Mouse (Mus musculus): ENCODE data around the gene Gm10203.

DNA sequence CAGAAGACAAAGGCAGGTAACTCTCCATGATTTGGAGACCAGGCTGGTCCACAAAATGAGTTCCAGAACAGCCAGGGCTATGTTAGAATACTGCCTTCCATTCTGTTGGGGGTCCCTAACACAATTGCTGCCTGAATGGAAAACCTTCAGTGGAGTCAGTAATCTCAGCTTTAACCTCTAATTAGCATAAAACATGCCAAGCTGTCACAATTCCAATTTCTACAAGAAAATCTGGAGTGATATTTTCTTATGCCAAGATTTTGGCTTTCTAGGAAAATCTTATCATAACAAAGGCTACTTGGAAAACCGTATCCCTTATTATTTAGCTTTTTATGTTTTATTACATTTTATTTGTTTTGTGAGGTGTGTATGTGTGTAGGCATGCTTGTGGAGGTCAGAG is 26.5 kb upstream of the Gm10203 start:
- no peak for TF ChIP-seq CTCF (IDR thresholded peaks at IDR 0.05; ENCODE audit: borderline replicate concordance, insufficient read depth, low read depth, low read length)
- TF ChIP-seq POLR2A (IDR thresholded peaks at IDR 0.05; ENCODE audit: borderline replicate concordance, insufficient read depth, low read length) = no peak
